Mouse (Mus musculus) embryonic facial prominence, embryonic 12.5 days (tissue): ENCODE data around the gene Rab17. TPM values are rescaled to one million over a fixed set of nuclear protein-coding genes. Genes with fewer than 3 reads are reported as not detected.

ENCODE experiments used
- ATAC-seq: fragments of 200-750 bp; cut with Nextera tagmentation; 2 replicates; pipeline ENCODE4 v1.8.0; 2017; ENCODE audit not compliant: insufficient number of reproducible peaks, insufficient read depth, low FRiP score, low TSS enrichment
- H3K27ac ChIP-seq: fragments of 300-500 bp; sonication (generic); 2 replicates; pipeline ENCODE4 v1.5.1; 2016; ENCODE audit warnings: mild to moderate bottlenecking
- H3K27me3 ChIP-seq: fragments of 300-500 bp; sonication (generic); 2 replicates; pipeline ENCODE4 v1.6.1; 2016; ENCODE audit warnings: mild to moderate bottlenecking, moderate library complexity
- H3K36me3 ChIP-seq: fragments of 300-500 bp; sonication (generic); 2 replicates; pipeline ENCODE4 v1.6.1; 2016; ENCODE audit warnings: mild to moderate bottlenecking
- H3K4me1 ChIP-seq: fragments of 300-500 bp; sonication (generic); 2 replicates; pipeline ENCODE4 v1.6.1; 2016
- H3K4me2 ChIP-seq: fragments of 300-500 bp; sonication (generic); replicated peaks from 2 replicates; pipeline ENCODE4 v1.6.1; 2016; ENCODE audit warnings: mild to moderate bottlenecking, moderate library complexity
- H3K4me3 ChIP-seq: fragments of 300-500 bp; sonication (generic); 2 replicates; pipeline ENCODE4 v1.5.1; 2016; ENCODE audit warnings: mild to moderate bottlenecking
- H3K9ac ChIP-seq: fragments of 300-500 bp; sonication (generic); 2 replicates; pipeline ENCODE4 v1.6.1; 2016; ENCODE audit warnings: mild to moderate bottlenecking, moderate library complexity
- H3K9me3 ChIP-seq: fragments of 300-500 bp; sonication (generic); 2 replicates; pipeline ENCODE4 v1.6.1; 2016; ENCODE audit warnings: mild to moderate bottlenecking, moderate library complexity
- WGBS: fragments of 180-500 bp; shearing (Covaris S2); methylation state at CpG from one replicate; pipeline ENCODE4 v1.1.7; 2016; 5-methylcytosine and 5-hydroxymethylcytosine counted together
- polyA plus RNA-seq: library from polyadenylated mRNA; unstranded; fragments of >200 nt; fragmentation: Nextera tagmentation; extraction: Ambion mirVana; gene quantifications from 2 replicates; pipeline ENCODE4 v1.2.1, GENCODE M21; 2016

Rab17 gene
- polyA plus RNA-seq, 1 experiment from 2014 or later, result 0.74 TPM

GRCm38 (mm10) chr1:90956245-90957096 lies 13.0 kb downstream of the Rab17 start:
- Histone ChIP-seq H3K4me3 (no peak overlapping the region), H3K4me1 (no peaks in the 10 kb centered on the region), H3K9ac (no peak overlapping the region), H3K27me3 (no peaks in the 10 kb centered on the region; the same call in 1 of the 2 replicates), H3K9me3 (no peaks in the 10 kb centered on the region), H3K4me2 (no peak overlapping the region), H3K27ac (no peak overlapping the region), H3K36me3 (no peaks in the 10 kb centered on the region)
- 28% methylated on average over 7 of the region's 7 CpGs for WGBS
- ATAC-seq, result peak; percentile 76; the same call in 1 of the 2 replicates

- 75% methylated on average over 11 of the region's 11 CpGs for WGBS
- Histone ChIP-seq H3K9ac (no peak overlapping the region), H3K36me3 (no peaks in the 10 kb centered on the region), H3K4me2 (no peak overlapping the region), H3K27ac (no peak overlapping the region), H3K4me1 (no peaks in the 10 kb centered on the region), H3K27me3 (no peaks in the 10 kb centered on the region; the same call in 1 of the 2 replicates), H3K4me3 (no peak overlapping the region), H3K9me3 (no peaks in the 10 kb centered on the region)
- no peak for ATAC-seq
Measured at GRCm38 (mm10) chr1:90953688-90954087, 15.8 kb downstream of the Rab17 start.

- Histone ChIP-seq H3K27ac (no peak within 1 kb of the TSS), H3K36me3 (no peaks in the 10 kb centered on the region), H3K9me3 (no peaks in the 10 kb centered on the region), H3K4me1 (no peaks in the 10 kb centered on the region), H3K4me3 (no peak within 1 kb of the TSS), H3K9ac (no peak within 1 kb of the TSS), H3K4me2 (no peak within 1 kb of the TSS), H3K27me3 (no peaks in the 10 kb centered on the region)
- no peak for ATAC-seq
- 80% methylated on average over 8 of the region's 8 CpGs for WGBS
Measured at GRCm38 (mm10) chr1:90952808-90953207, 16.7 kb downstream of the Rab17 start, which contains the start of gene Prlh. TSS of gene Prlh (plus strand) at chr1:90953108.

- no peaks in the 10 kb centered on the region for H3K4me1 ChIP-seq
- H3K4me3 ChIP-seq, result no peak overlapping the region
- no peak overlapping the region for H3K4me2 ChIP-seq
- no peak overlapping the region for H3K9ac ChIP-seq
- H3K27me3 ChIP-seq, result no peaks in the 10 kb centered on the region
- 77% methylated on average over 7 of the region's 7 CpGs for WGBS
- H3K27ac ChIP-seq, result no peak overlapping the region
- no peaks in the 10 kb centered on the region for H3K36me3 ChIP-seq
- ATAC-seq, result no peak
- no peaks in the 10 kb centered on the region for H3K9me3 ChIP-seq
Measured at GRCm38 (mm10) chr1:90951670-90952069, 17.8 kb downstream of the Rab17 start.

GRCm38 (mm10) chr1:90949309-90949708 lies 20.2 kb downstream of the Rab17 start:
- no peak overlapping the region for H3K4me3 ChIP-seq
- H3K4me2 ChIP-seq, result no peak overlapping the region

GRCm38 (mm10) chr1:90947252-90947651 lies 22.2 kb downstream of the Rab17 start:
- WGBS, result 70% methylated on average over 2 of the region's 2 CpGs
- ATAC-seq, result no peak

More at GRCm38 (mm10) chr1:90949309-90949708, 20.2 kb downstream of the Rab17 start:
- no peaks in the 10 kb centered on the region for H3K4me1 ChIP-seq
- no peaks in the 10 kb centered on the region for H3K9me3 ChIP-seq
- H3K27ac ChIP-seq, result no peak overlapping the region
- WGBS, result 75% methylated on average over 9 of the region's 9 CpGs
- H3K27me3 ChIP-seq, result no peaks in the 10 kb centered on the region
- H3K36me3 ChIP-seq, result no peaks in the 10 kb centered on the region
- ATAC-seq, result no peak
- no peak overlapping the region for H3K9ac ChIP-seq

GRCm38 (mm10) chr1:90945171-90945570 lies 24.3 kb downstream of the Rab17 start:
- no peaks in the 10 kb centered on the region for H3K36me3 ChIP-seq
- H3K4me3 ChIP-seq, result no peak overlapping the region
- no peak overlapping the region for H3K27ac ChIP-seq
- no peak overlapping the region for H3K9ac ChIP-seq
- WGBS, result 46% methylated on average over 10 of the region's 10 CpGs
- no peaks in the 10 kb centered on the region for H3K4me1 ChIP-seq
- no peaks in the 10 kb centered on the region for H3K27me3 ChIP-seq
- no peak overlapping the region for H3K4me2 ChIP-seq
- H3K9me3 ChIP-seq, result no peaks in the 10 kb centered on the region
- no peak for ATAC-seq

More at GRCm38 (mm10) chr1:90947252-90947651, 22.2 kb downstream of the Rab17 start:
- no peaks in the 10 kb centered on the region for H3K9me3 ChIP-seq
- H3K27me3 ChIP-seq, result no peaks in the 10 kb centered on the region
- no peak overlapping the region for H3K27ac ChIP-seq
- no peak overlapping the region for H3K4me3 ChIP-seq
- no peak overlapping the region for H3K9ac ChIP-seq
- no peaks in the 10 kb centered on the region for H3K4me1 ChIP-seq
- H3K36me3 ChIP-seq, result no peaks in the 10 kb centered on the region
- no peak overlapping the region for H3K4me2 ChIP-seq

- no peaks in the 10 kb centered on the region for H3K4me1 ChIP-seq
- no peak for ATAC-seq
- H3K9ac ChIP-seq, result no peak overlapping the region
- 87% methylated on average over 4 of the region's 4 CpGs for WGBS
- no peak overlapping the region for H3K4me3 ChIP-seq
- no peaks in the 10 kb centered on the region for H3K27me3 ChIP-seq
- H3K27ac ChIP-seq, result no peak overlapping the region
- H3K9me3 ChIP-seq, result no peaks in the 10 kb centered on the region
- no peak overlapping the region for H3K4me2 ChIP-seq
- H3K36me3 ChIP-seq, result no peaks in the 10 kb centered on the region
Measured at GRCm38 (mm10) chr1:90939980-90940379, 29.5 kb downstream of the Rab17 start.

GRCm38 (mm10) chr1:90936990-90937389 lies 32.5 kb downstream of the Rab17 start:
- H3K36me3 ChIP-seq, result no peaks in the 10 kb centered on the region
- no peak overlapping the region for H3K27ac ChIP-seq
- H3K9ac ChIP-seq, result no peak overlapping the region
- H3K4me1 ChIP-seq, result no peaks in the 10 kb centered on the region
- H3K27me3 ChIP-seq, result no peaks in the 10 kb centered on the region
- ATAC-seq, result no peak
- WGBS, result 62% methylated on average over 9 of the region's 9 CpGs
- no peak overlapping the region for H3K4me2 ChIP-seq
- no peak overlapping the region for H3K4me3 ChIP-seq
- H3K9me3 ChIP-seq, result no peaks in the 10 kb centered on the region

GRCm38 (mm10) chr1:90933001-90933400 lies 36.5 kb downstream of the Rab17 start:
- Histone ChIP-seq H3K9ac (no peak overlapping the region), H3K36me3 (no peaks in the 10 kb centered on the region), H3K4me2 (no peak overlapping the region), H3K9me3 (no peaks in the 10 kb centered on the region), H3K27me3 (0 out of 2 replicates have a peak, but pooled peaks cover 2% of the 10 kb centered on the region), H3K27ac (no peak overlapping the region), H3K4me3 (no peak overlapping the region), H3K4me1 (peaks cover 4% of the 10 kb centered on the region)
- WGBS, result 74% methylated on average over 5 of the region's 5 CpGs
- no peak for ATAC-seq

GRCm38 (mm10) chr1:90928575-90928934 lies 40.9 kb downstream of the Rab17 start:
- Histone ChIP-seq H3K27ac (no peak overlapping the region), H3K9ac (no peak overlapping the region), H3K27me3 (0 out of 2 replicates have a peak, but pooled peaks cover 4% of the 10 kb centered on the region), H3K36me3 (no peaks in the 10 kb centered on the region), H3K4me1 (peaks cover 8% of the 10 kb centered on the region), H3K4me3 (peak overlapping the region; percentile 32), H3K4me2 (peak overlapping the region; percentile 74), H3K9me3 (no peaks in the 10 kb centered on the region)
- ATAC-seq, result no peak
- WGBS, result 4% methylated on average over 6 of the region's 6 CpGs

GRCm38 (mm10) chr1:90927929-90928574 lies 41.4 kb downstream of the Rab17 start:
- Histone ChIP-seq H3K27me3 (0 out of 2 replicates have a peak, but pooled peaks cover 4% of the 10 kb centered on the region), H3K36me3 (no peaks in the 10 kb centered on the region), H3K9me3 (no peaks in the 10 kb centered on the region), H3K4me2 (peak overlapping the region; percentile 74), H3K4me3 (peak overlapping the region; percentile 32), H3K4me1 (peaks cover 8% of the 10 kb centered on the region), H3K27ac (no peak overlapping the region), H3K9ac (peak overlapping the region; percentile 46; the same call in 1 of the 2 replicates)
- no peak for ATAC-seq
- 2% methylated on average over 23 of the region's 23 CpGs for WGBS
